Mouse (Mus musculus): ENCODE measurements around the gene Arhgap45. TPM values are rescaled to one million over a fixed set of nuclear protein-coding genes. Genes with fewer than 3 reads are reported as not detected.
"Not testable (repeated sequence)": the region's sequence is repeated elsewhere in the genome, so short reads cannot be mapped to it uniquely, and the experiment has no call there.

Arhgap45 gene
- total and polyA plus RNA-seq, 2 experiments from 2014 or later = 1.7 to 2.3 TPM

GRCm38 (mm10) chr10:80044087-80044486 is 27.6 kb downstream of the Arhgap45 start:
- H3K9me3 ChIP-seq (ENCODE audit: low read length) = no peaks in the 10 kb centered on the region
- H3K27me3 ChIP-seq (ENCODE audit: insufficient read depth, low read length) = no peaks in the 10 kb centered on the region
- H3K4me1 ChIP-seq (ENCODE audit: insufficient read depth) = no peaks in the 10 kb centered on the region
- 44% methylated on average over 4 of the region's 4 CpGs for WGBS
- TF ChIP-seq CTCF (IDR thresholded peaks at IDR 0.05; ENCODE audit: low read depth) = no peak
- DNase-seq = no peak
- no peak overlapping the region for H3K4me3 ChIP-seq (ENCODE audit: low read depth, low read length)
- H3K9ac ChIP-seq = no peak overlapping the region
- no peaks in the 10 kb centered on the region for H3K36me3 ChIP-seq (ENCODE audit: insufficient read depth)
- H3K4me2 ChIP-seq (ENCODE audit: low read depth) = no peak overlapping the region
- no peak overlapping the region for H3K27ac ChIP-seq (ENCODE audit: low read depth, low read length)
- ATAC-seq = no peak

GRCm38 (mm10) chr10:80045364-80045763 is 28.9 kb downstream of the Arhgap45 start:
- ATAC-seq; H3K4me2 ChIP-seq (ENCODE audit: low read depth); H3K9ac ChIP-seq; H3K27me3 ChIP-seq (ENCODE audit: insufficient read depth, low read length); H3K9me3 ChIP-seq (ENCODE audit: low read length); H3K27ac ChIP-seq (ENCODE audit: low read depth, low read length); DNase-seq; H3K4me1 ChIP-seq (ENCODE audit: insufficient read depth); H3K4me3 ChIP-seq (ENCODE audit: low read depth, low read length); H3K36me3 ChIP-seq (ENCODE audit: insufficient read depth): not testable (repeated sequence)
- WGBS = 68% methylated on average over 2 of the region's 4 CpGs

DNA sequence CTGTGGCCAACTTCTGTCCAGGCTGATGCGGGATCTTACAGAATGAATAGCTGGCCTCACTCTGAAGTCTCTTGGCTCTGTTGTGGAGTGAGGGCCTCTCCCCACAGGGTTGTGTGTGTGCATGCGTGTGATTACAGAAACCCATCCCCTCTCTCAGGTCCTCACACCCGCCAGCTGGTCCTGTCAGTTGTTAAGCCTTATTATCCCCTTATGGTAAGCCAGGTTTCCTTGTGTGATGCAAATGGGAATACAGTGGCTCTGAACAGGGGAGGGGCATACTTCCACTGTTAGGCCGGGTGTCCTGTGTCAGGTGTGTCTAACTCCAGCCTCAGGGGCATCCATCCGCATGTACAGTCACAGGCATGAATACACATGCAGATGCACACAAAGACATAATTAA is 29.3 kb downstream of the Arhgap45 start:
- Histone ChIP-seq H3K27ac (ENCODE audit: low read depth, low read length) (no peak overlapping the region), H3K4me1 (ENCODE audit: insufficient read depth) (no peaks in the 10 kb centered on the region), H3K9ac (no peak overlapping the region), H3K36me3 (ENCODE audit: insufficient read depth) (no peaks in the 10 kb centered on the region), H3K4me2 (ENCODE audit: low read depth) (no peak overlapping the region), H3K27me3 (ENCODE audit: insufficient read depth, low read length) (no peaks in the 10 kb centered on the region), H3K4me3 (ENCODE audit: low read depth, low read length) (no peak overlapping the region), H3K9me3 (ENCODE audit: low read length) (no peaks in the 10 kb centered on the region)
- no peak for TF ChIP-seq CTCF (IDR thresholded peaks at IDR 0.05; ENCODE audit: low read depth)
- no peak for ATAC-seq
- no peak for DNase-seq
- 72% methylated on average over 5 of the region's 5 CpGs for WGBS

DNA sequence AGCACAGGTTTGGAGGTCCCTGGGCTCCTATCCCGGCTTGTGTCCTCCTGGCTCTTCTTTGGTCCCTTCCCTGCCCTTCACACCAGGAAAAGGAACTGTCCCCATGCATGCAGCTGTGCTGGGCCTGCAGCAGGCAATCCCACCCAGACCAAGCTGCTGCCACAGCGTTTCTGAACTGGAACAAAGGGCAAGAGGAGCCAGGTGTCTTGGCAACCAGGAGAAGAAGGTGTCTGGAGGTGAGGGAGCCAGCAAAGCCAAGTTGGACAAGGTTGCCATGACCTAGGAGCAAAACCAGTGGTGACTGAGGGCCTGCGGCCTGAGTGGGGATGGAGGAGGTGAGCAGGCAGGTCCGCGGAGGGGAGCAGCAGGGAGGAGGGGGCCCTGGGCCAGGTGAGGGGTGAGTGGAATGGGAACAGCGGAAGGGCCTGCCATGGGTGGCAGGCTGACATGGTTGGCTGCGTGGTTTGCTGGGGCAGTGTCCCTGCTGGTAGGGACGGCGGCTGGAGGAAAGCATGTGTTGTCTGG is 30.6 kb downstream of the Arhgap45 start, which contains the start of gene Gpx4:
Gpx4 (plus strand) TSS at position 126 of the 525 bp plus-strand sequence.
- 51% methylated on average over 9 of the region's 9 CpGs for WGBS
- no peaks in the 10 kb centered on the region for H3K27me3 ChIP-seq (ENCODE audit: insufficient read depth, low read length)

DNA sequence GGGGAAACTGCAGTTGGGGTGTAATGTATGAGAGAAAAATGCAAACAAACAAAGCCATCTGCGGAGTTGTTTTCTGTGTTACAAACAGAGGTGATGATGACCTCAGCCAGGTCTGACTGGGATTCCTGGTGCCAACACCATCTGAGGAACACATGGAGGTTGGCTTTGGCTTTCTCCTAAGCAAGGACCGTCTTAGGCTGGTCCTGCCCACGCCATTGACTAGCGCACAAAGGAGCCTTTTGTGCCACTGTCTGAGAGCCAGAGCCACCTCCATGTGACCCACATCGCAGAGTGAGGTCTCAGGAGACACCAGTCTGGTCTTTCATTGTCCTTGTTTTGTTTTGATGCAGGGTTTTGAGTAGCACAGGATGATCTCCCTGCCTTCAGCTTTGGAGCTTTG is 31.9 kb downstream of the Arhgap45 start:
- H3K27ac ChIP-seq (ENCODE audit: low read depth, low read length) = 0 out of 2 replicates have a peak overlapping the region, but pooled peaks have one; percentile 4
- no peak overlapping the region for H3K4me2 ChIP-seq (ENCODE audit: low read depth)
- H3K9me3 ChIP-seq (ENCODE audit: low read length) = no peaks in the 10 kb centered on the region
- no peak overlapping the region for H3K4me3 ChIP-seq (ENCODE audit: low read depth, low read length)
- H3K4me1 ChIP-seq (ENCODE audit: insufficient read depth) = no peaks in the 10 kb centered on the region
- no peak for ATAC-seq
- no peaks in the 10 kb centered on the region for H3K27me3 ChIP-seq (ENCODE audit: insufficient read depth, low read length)
- no peak for TF ChIP-seq CTCF (IDR thresholded peaks at IDR 0.05; ENCODE audit: low read depth)
- DNase-seq = no peak
- H3K36me3 ChIP-seq (ENCODE audit: insufficient read depth) = no peaks in the 10 kb centered on the region
- 10% methylated on average over 5 of the region's 5 CpGs for WGBS
- H3K9ac ChIP-seq = no peak overlapping the region

More for the DNA sequence above, 30.6 kb downstream of the Arhgap45 start, which contains the start of gene Gpx4:
- H3K4me1 ChIP-seq (ENCODE audit: insufficient read depth) = no peaks in the 10 kb centered on the region
- H3K36me3 ChIP-seq (ENCODE audit: insufficient read depth) = no peaks in the 10 kb centered on the region
- H3K4me3 ChIP-seq (ENCODE audit: low read depth, low read length) = no peak within 1 kb of the TSS
- ATAC-seq = no peak
- no peak within 1 kb of the TSS for H3K9ac ChIP-seq
- H3K9me3 ChIP-seq (ENCODE audit: low read length) = no peaks in the 10 kb centered on the region
- no peak within 1 kb of the TSS for H3K27ac ChIP-seq (ENCODE audit: low read depth, low read length)
- H3K4me2 ChIP-seq (ENCODE audit: low read depth) = no peak within 1 kb of the TSS
- TF ChIP-seq CTCF (IDR thresholded peaks at IDR 0.05; ENCODE audit: low read depth) = no peak
- no peak for DNase-seq

DNA sequence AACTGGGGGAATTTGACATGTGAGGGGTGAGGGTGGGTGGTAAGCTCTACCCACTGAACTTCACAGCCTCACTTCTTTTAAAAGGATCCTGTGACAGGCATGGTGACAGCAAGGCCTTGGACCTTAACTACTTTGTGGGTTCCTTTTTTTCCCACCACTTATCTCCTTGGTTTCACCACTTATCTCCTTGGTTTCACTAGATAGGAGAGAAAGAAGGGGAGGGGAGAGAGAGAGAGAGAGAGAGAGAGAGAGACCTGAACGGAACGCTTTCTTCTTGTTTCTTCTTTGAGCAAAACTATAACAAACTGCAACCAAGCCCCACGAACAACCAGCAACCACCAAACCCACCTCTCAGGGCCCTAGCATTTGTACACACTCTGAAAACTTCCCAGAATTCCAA is 32.4 kb downstream of the Arhgap45 start:
- Histone ChIP-seq H3K27ac (ENCODE audit: low read depth, low read length) (0 out of 2 replicates have a peak overlapping the region, but pooled peaks have one; percentile 4), H3K4me1 (ENCODE audit: insufficient read depth) (no peaks in the 10 kb centered on the region), H3K9me3 (ENCODE audit: low read length) (no peaks in the 10 kb centered on the region), H3K9ac (no peak overlapping the region), H3K4me3 (ENCODE audit: low read depth, low read length) (no peak overlapping the region), H3K27me3 (ENCODE audit: insufficient read depth, low read length) (no peaks in the 10 kb centered on the region), H3K4me2 (ENCODE audit: low read depth) (no peak overlapping the region), H3K36me3 (ENCODE audit: insufficient read depth) (no peaks in the 10 kb centered on the region)
- WGBS = 62% methylated on average over 3 of the region's 3 CpGs
- ATAC-seq = no peak
- TF ChIP-seq CTCF (IDR thresholded peaks at IDR 0.05; ENCODE audit: low read depth) = no peak
- DNase-seq = no peak

GRCm38 (mm10) chr10:80050244-80050643 is 33.8 kb downstream of the Arhgap45 start:
- H3K4me3 ChIP-seq (ENCODE audit: low read depth, low read length) = no peak overlapping the region
- no peak overlapping the region for H3K9ac ChIP-seq
- TF ChIP-seq CTCF (IDR thresholded peaks at IDR 0.05; ENCODE audit: low read depth) = no peak
- no peak overlapping the region for H3K4me2 ChIP-seq (ENCODE audit: low read depth)
- no peak for DNase-seq
- H3K9me3 ChIP-seq (ENCODE audit: low read length) = no peaks in the 10 kb centered on the region
- H3K27me3 ChIP-seq (ENCODE audit: insufficient read depth, low read length) = no peaks in the 10 kb centered on the region
- peaks cover 4% of the 10 kb centered on the region; the same call in 1 of the 2 replicates for H3K4me1 ChIP-seq (ENCODE audit: insufficient read depth)
- WGBS = 20% methylated on average over 6 of the region's 6 CpGs
- no peak for ATAC-seq
- H3K36me3 ChIP-seq (ENCODE audit: insufficient read depth) = no peaks in the 10 kb centered on the region
- no peak overlapping the region for H3K27ac ChIP-seq (ENCODE audit: low read depth, low read length)

Data from forebrain, postnatal 0 days (tissue).